Mouse (Mus musculus) heart, embryonic 14.5 days (tissue): Measurements from ENCODE around the gene Mcm7. TPM values are rescaled to one million over a fixed set of nuclear protein-coding genes. Genes with fewer than 3 reads are reported as not detected.

Experiments
- ATAC-seq: fragments of 200-750 bp; cut with Nextera tagmentation; 2 replicates; pipeline ENCODE4 v1.8.0; 2017; ENCODE audit warnings: low read depth, moderate TSS enrichment; ENCODE audit not compliant: insufficient number of reproducible peaks, insufficient read depth, low FRiP score
- H3K27ac ChIP-seq, 2 experiments: fragments of 200-500 bp in 1 of 2; fragments of 300-500 bp in 1 of 2; sonication (generic) in 1 of 2; replicated peaks in 1 of 2; 2 replicates each; pipeline ENCODE4 v1.5.1; 2012 to 2014; ENCODE audit warnings: low read depth in 2 of 2, low read length in 2 of 2, control low read depth in 1 of 2, mild to moderate bottlenecking in 1 of 2, mixed read lengths in 1 of 2; ENCODE audit not compliant: control insufficient read depth in 1 of 2, insufficient read depth in 1 of 2
- H3K27me3 ChIP-seq: fragments of 300-500 bp; sonication (generic); 2 replicates; pipeline ENCODE4 v1.6.1; 2014; ENCODE audit warnings: mild to moderate bottlenecking, low read length, control low read depth; ENCODE audit not compliant: control insufficient read depth, insufficient read depth
- H3K36me3 ChIP-seq: fragments of 300-500 bp; sonication (generic); 2 replicates; pipeline ENCODE4 v1.6.1; 2014; ENCODE audit warnings: mild to moderate bottlenecking, control low read depth, low read length, mixed read lengths; ENCODE audit not compliant: control insufficient read depth, insufficient read depth
- H3K4me1 ChIP-seq, 2 experiments: fragments of 200-500 bp in 1 of 2; fragments of 300-500 bp in 1 of 2; sonication (generic) in 1 of 2; 2 replicates each; pipeline ENCODE4 v1.6.1; 2012 to 2014; ENCODE audit warnings: low read length in 2 of 2, control low read depth in 1 of 2, mixed read lengths in 1 of 2; ENCODE audit not compliant: control insufficient read depth in 2 of 2, insufficient read depth in 2 of 2
- H3K4me2 ChIP-seq: fragments of 300-500 bp; sonication (generic); 2 replicates; pipeline ENCODE4 v1.6.1; 2014; ENCODE audit warnings: mild to moderate bottlenecking, low read length
- H3K4me3 ChIP-seq, 2 experiments: fragments of 200-500 bp in 1 of 2; fragments of 300-500 bp in 1 of 2; sonication (generic) in 1 of 2; 2 replicates each; pipeline ENCODE4 v1.5.1; 2012 to 2014; ENCODE audit warnings: low read length in 2 of 2, mild to moderate bottlenecking in 2 of 2, control low read depth in 1 of 2, low read depth in 1 of 2, moderate library complexity in 1 of 2; ENCODE audit not compliant: control insufficient read depth in 1 of 2, insufficient read depth in 1 of 2
- H3K9ac ChIP-seq: fragments of 300-500 bp; sonication (generic); 2 replicates; pipeline ENCODE4 v1.6.1; 2014; ENCODE audit warnings: mild to moderate bottlenecking, low read length
- H3K9me3 ChIP-seq: fragments of 300-500 bp; sonication (generic); 2 replicates; pipeline ENCODE4 v1.6.1; 2016; ENCODE audit warnings: low read length, control low read depth; ENCODE audit not compliant: control insufficient read depth
- WGBS: fragments of 180-500 bp; shearing (Covaris S2); extraction: QIAGEN DNeasy Blood & Tissue Kit; methylation state at CpG from one replicate; pipeline ENCODE4 v1.1.7; 2014; 5-methylcytosine and 5-hydroxymethylcytosine counted together
- polyA plus RNA-seq: library from polyadenylated mRNA; unstranded; fragments of >200 nt; fragmentation: Nextera tagmentation; extraction: Ambion mirVana; gene quantifications from 2 replicates; pipeline ENCODE4 v1.2.1, GENCODE M21; 2014

Mcm7 gene
- polyA plus RNA-seq, 1 experiment from 2014 or later = 89.0 TPM

DNA sequence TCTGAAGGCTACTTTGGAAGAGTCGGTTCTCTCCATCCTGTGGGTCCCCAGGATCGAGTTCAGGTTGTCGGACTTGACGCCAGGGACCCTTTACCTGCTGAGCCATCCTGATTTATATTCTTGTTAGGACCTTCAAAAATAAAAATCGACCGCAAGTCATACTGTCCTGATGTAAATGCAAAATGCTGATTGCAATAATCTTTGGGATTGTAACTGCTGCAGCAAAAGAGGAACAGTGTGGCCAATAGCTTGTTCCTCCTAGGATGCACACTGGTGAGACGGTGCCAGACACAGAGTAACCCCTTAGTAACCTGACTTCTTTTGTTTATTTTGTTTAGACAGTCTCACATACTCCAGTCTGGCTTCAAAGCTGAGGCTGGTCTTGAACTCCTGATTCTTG is 23.2 kb upstream of the Mcm7 start:
- no peak for ATAC-seq
- Histone ChIP-seq H3K9ac (peak overlapping the region; percentile 81), H3K27ac (0 out of 4 replicates have a peak overlapping the region, but pooled peaks of 1 of the 2 experiments have one; percentile 76), H3K27me3 (no peaks in the 10 kb centered on the region), H3K4me1 (peaks cover 3 to 4% of the 10 kb centered on the region in 2 experiments; a peak in 3 of 4 replicates), H3K4me2 (peak overlapping the region; percentile 91), H3K9me3 (no peaks in the 10 kb centered on the region), H3K36me3 (peaks cover 21% of the 10 kb centered on the region), H3K4me3 (peak overlapping the region in 1 of 2 experiments; percentile 54; a peak in 2 of 4 replicates)
- 80% methylated on average over 7 of the region's 7 CpGs for WGBS

DNA sequence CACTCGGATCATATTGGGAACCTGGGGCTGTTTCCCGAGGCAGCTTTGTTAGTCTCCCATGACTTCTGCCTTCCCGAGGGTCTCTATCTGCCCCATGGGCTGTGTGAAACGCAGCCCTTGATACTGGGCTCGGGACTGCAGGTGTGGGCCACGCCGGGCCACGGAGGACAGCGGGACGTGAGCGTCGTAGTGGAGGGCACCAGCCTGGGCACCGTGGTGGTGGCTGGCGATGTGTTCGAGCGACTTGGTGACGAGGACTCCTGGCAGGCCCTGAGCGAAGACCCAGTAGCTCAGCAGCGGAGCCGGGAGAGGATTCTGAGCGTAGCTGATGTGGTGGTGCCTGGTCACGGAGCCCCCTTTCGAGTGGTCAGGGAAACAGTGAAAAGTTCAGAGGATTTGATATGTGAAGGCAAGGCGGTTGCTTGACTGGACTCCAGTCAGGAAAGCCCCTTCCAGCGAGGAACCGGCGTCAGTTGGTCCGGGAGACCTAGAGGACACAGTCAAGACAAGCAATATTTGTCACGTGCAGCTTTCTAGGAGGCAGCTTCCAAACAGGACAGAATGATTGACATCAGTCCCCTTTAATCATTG is 22.6 kb upstream of the Mcm7 start:
- peak; percentile 32 for ATAC-seq
- Histone ChIP-seq H3K9ac (peak overlapping the region; percentile 81), H3K27ac (peak overlapping the region; percentile 76 to 79), H3K4me1 (peaks cover 3 to 4% of the 10 kb centered on the region in 2 experiments; a peak in 3 of 4 replicates), H3K36me3 (peaks cover 24% of the 10 kb centered on the region), H3K4me3 (peak overlapping the region; percentile 54), H3K9me3 (no peaks in the 10 kb centered on the region), H3K27me3 (no peaks in the 10 kb centered on the region), H3K4me2 (peak overlapping the region; percentile 91)
- 1% methylated on average over 29 of the region's 29 CpGs for WGBS

DNA sequence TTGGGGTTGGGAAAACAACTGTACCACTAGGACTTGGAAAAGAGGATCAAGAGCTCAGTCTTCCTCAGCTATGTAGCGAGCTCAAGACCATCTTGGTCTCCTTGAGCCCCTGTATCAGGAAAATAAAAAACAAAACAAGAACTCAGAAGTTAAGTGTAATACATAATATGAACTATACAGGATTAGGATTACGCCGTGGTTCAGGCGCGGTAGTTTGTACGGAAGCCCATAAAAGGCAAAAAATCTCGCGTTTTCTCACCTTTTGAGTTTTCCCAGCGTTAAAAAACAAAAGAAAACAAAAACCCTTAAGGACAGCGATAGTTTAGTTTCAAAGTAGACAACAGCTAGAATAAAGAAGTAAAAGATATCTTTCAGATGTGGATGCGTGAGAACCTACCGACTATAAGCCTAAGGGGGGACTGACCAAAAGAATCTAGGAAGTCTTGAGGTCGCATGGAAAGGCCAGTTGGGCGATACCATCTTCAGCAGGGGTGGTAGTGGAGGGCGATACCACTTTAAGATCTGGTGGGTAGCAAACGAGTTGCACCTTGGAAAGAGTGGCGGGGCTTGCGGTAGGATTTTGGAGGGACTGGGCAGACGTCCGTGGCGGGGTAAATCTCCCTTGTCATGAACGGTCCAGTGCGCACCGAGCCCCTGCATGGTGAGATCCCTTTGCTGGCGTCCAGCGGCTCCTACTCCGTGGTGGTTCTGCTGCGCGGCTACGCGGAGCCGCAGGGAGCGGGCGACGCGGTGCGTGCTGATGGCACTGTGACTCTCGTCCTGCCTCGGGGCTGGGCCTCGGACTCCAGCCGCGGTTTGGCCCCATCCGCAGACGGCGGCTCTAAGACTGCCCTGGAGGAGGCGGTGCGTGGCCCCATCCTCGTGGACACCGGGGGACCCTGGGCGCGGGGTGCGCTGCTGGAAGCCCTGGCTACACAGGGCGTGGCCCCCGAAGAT is 21.8 kb upstream of the Mcm7 start, which contains the start of gene Mblac1:
Gene Mblac1, plus strand, starts transcription at position 544 of the 957 bp plus-strand sequence.
- peaks cover 24% of the 10 kb centered on the region for H3K36me3 ChIP-seq
- no peaks in the 10 kb centered on the region for H3K27me3 ChIP-seq
- H3K9me3 ChIP-seq = no peaks in the 10 kb centered on the region
- H3K4me3 ChIP-seq = peak within 1 kb of the TSS; percentile 54
- H3K4me2 ChIP-seq = peak within 1 kb of the TSS; percentile 91
- peak; percentile 80 for ATAC-seq
- 9% methylated on average over 54 of the region's 54 CpGs for WGBS
- H3K4me1 ChIP-seq = peaks cover 3 to 4% of the 10 kb centered on the region in 2 experiments; a peak in 3 of 4 replicates
- peak within 1 kb of the TSS; percentile 76 to 79 for H3K27ac ChIP-seq
- H3K9ac ChIP-seq = peak within 1 kb of the TSS; percentile 81

DNA sequence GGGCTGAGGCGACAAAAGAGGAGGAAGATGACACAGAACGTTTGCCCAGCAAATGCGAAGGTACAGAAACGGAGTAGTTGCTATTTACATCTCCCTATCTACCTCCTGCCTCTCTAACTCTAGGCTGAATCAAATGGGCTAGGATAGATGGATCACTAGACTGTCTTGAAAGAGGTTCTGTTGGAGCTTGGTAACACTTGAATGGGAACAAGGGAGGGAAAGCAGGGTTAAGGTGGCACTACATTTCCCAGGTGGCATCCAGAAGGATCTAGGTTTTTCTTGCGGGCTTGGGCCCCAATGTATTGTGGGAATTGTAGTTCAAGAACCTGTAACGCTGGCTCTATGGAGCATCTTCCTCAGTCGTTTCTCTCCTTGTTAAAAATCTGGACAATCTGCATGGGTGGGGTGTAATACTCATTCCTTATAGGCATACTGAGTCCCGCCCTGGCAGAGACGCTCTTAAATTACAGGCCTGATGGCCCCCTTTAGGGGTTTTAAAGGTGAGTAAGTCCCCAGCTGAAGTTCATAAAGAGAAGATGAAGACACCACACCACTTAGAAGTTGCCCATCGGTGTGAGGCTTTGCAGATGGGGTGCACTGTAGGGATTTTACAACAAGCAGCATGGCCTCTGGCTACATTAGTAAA is 15.6 kb upstream of the Mcm7 start:
- H3K4me1 ChIP-seq = peaks cover 5 to 11% of the 10 kb centered on the region in 2 experiments; a peak in 2 of 4 replicates
- under 1% methylated on average over 10 of the region's 10 CpGs for WGBS
- H3K4me2 ChIP-seq = peak overlapping the region; percentile 72
- ATAC-seq = peak; percentile 72
- peaks cover 36% of the 10 kb centered on the region for H3K36me3 ChIP-seq
- peak overlapping the region; percentile 68 to 73 for H3K4me3 ChIP-seq
- peak overlapping the region; percentile 84 for H3K9ac ChIP-seq
- H3K9me3 ChIP-seq = no peaks in the 10 kb centered on the region
- peak overlapping the region; percentile 65 to 74 for H3K27ac ChIP-seq
- H3K27me3 ChIP-seq = no peaks in the 10 kb centered on the region

DNA sequence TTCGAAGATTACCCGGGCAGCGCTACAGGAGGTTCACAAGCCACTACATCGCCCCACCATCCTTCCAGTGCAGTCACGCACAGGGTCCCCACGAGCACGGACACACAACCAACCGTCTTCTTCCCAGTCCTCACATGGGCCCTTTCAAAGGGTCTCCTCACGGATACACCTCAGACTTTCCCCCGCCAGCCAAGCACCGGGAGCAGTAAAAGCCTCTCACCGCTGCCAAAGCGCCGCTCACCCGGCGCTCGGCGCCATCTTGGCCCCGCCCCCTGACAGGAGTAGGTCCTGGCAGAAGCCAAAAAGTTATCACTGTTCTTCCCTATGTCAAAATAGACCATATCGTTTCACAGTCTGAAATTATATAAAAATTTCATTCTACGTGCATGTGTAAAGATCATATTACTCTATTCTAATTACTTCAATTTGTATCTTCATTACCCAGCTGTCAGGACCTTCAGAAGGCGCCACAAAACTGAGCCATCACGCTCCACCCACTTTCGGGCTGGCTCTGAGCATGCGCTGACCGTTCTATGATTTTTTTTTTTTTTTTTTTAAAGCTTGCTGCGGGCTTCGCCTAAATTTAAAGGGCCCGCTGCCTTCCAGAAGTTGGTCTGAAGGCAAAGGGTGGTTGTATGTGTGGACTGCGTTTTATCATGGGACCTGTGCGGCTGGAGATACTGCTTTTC is 14.9 kb upstream of the Mcm7 start, which contains the start of the genes Taf6 and Cnpy4:
Gene Taf6, minus strand, starts transcription at position 502 of the 689 bp plus-strand sequence.
Gene Cnpy4, plus strand, starts transcription at position 536 of the 689 bp plus-strand sequence.
- no peaks in the 10 kb centered on the region for H3K9me3 ChIP-seq
- ATAC-seq = peak; percentile 87
- H3K4me2 ChIP-seq = peak within 1 kb of the TSS; percentile 72
- peak within 1 kb of the TSS; percentile 65 to 74 for H3K27ac ChIP-seq
- under 1% methylated on average over 31 of the region's 31 CpGs for WGBS
- H3K9ac ChIP-seq = peak within 1 kb of the TSS; percentile 84
- no peaks in the 10 kb centered on the region for H3K27me3 ChIP-seq
- H3K36me3 ChIP-seq = peaks cover 36% of the 10 kb centered on the region
- H3K4me1 ChIP-seq = peaks cover 5 to 11% of the 10 kb centered on the region in 2 experiments; a peak in 2 of 4 replicates
- H3K4me3 ChIP-seq = peak within 1 kb of the TSS; percentile 73 to 91

DNA sequence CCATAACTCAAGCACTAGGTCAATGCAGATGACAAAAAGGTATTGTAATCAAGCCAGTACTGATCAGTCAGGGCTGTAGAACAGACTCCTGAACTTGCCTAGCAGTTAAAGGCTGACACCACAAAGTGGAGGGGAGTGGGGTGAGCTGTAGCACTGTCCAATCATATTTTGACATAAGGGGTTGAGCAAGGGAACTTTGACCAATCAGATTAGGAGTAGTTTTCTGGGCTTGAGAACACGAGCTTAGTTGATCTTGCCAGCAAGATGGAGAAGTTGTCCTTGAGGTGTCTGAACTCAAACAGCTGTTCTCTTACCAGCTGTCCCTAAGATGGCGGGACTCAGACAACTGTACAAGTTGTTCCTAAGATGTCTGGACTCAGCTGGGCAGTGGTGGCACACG is 995 bp upstream of the Mcm7 start:
- H3K27ac ChIP-seq = no peak overlapping the region
- H3K9ac ChIP-seq = no peak overlapping the region
- no peaks in the 10 kb centered on the region for H3K9me3 ChIP-seq
- H3K4me3 ChIP-seq = no peak overlapping the region
- H3K27me3 ChIP-seq = no peaks in the 10 kb centered on the region
- peaks cover 3 to 17% of the 10 kb centered on the region in 2 experiments; a peak in 3 of 4 replicates for H3K4me1 ChIP-seq
- H3K4me2 ChIP-seq = no peak overlapping the region
- H3K36me3 ChIP-seq = peaks cover 62% of the 10 kb centered on the region
- no peak for ATAC-seq
- 82% methylated on average over 3 of the region's 3 CpGs for WGBS
